Mouse (Mus musculus) forebrain, postnatal 0 days (tissue): Measurements from ENCODE around the gene Kank3. TPM values are rescaled to one million over a fixed set of nuclear protein-coding genes. Genes with fewer than 3 reads are reported as not detected.
A peak's percentile ranks its signal among the peaks of the same experiment; 100 is the strongest.
"Not testable (repeated sequence)": the region's sequence is repeated elsewhere in the genome, so short reads cannot be mapped to it uniquely, and the experiment has no call there.

Experiments used
- ATAC-seq: fragments of 200-750 bp; cut with Nextera tagmentation; 2 replicates; pipeline ENCODE4 v1.8.0; 2017; ENCODE audit warnings: mild to moderate bottlenecking, moderate library complexity
- DNase-seq: peaks from one replicate; pipeline ENCODE4 v3.0.0-alpha.2; 2015
- H3K27ac ChIP-seq: fragments of 300-500 bp; sonication (generic); 2 replicates; pipeline ENCODE4 v1.5.1; 2014; ENCODE audit warnings: low read depth, mild to moderate bottlenecking, antibody characterized with exemption, low read length, moderate library complexity, mixed read lengths
- H3K27me3 ChIP-seq: fragments of 300-500 bp; sonication (generic); 2 replicates; pipeline ENCODE4 v1.6.1; 2014; ENCODE audit warnings: mild to moderate bottlenecking, low read length, mixed read lengths; ENCODE audit not compliant: insufficient read depth
- H3K36me3 ChIP-seq: fragments of 300-500 bp; sonication (generic); 2 replicates; pipeline ENCODE4 v1.6.1; 2014; ENCODE audit warnings: mild to moderate bottlenecking, moderate library complexity; ENCODE audit not compliant: insufficient read depth
- H3K4me1 ChIP-seq: fragments of 300-500 bp; sonication (generic); 2 replicates; pipeline ENCODE4 v1.6.1; 2014; ENCODE audit warnings: antibody characterized with exemption; ENCODE audit not compliant: insufficient read depth
- H3K4me2 ChIP-seq: fragments of 300-500 bp; sonication (generic); 2 replicates; pipeline ENCODE4 v1.6.1; 2014; ENCODE audit warnings: low read depth, mild to moderate bottlenecking, moderate library complexity
- H3K4me3 ChIP-seq: fragments of 300-500 bp; sonication (generic); 2 replicates; pipeline ENCODE4 v1.5.1; 2014; ENCODE audit warnings: low read depth, low read length, mixed read lengths
- H3K9ac ChIP-seq: fragments of 300-500 bp; sonication (generic); 2 replicates; pipeline ENCODE4 v1.6.1; 2014; ENCODE audit warnings: mild to moderate bottlenecking
- H3K9me3 ChIP-seq: fragments of 300-500 bp; sonication (generic); 2 replicates; pipeline ENCODE4 v1.6.1; 2016; ENCODE audit warnings: low read length
- CTCF ChIP-seq: sonication (generic); IDR thresholded peaks from 2 replicates; pipeline ENCODE4 v1.5.1; 2016; ENCODE audit warnings: antibody characterized with exemption, control low read depth, low read depth
- WGBS: fragments of 180-500 bp; shearing (Covaris S2); extraction: QIAGEN DNeasy Blood & Tissue Kit; methylation state at CpG from one replicate; pipeline ENCODE4 v1.1.7; 2014; 5-methylcytosine and 5-hydroxymethylcytosine counted together
- polyA plus RNA-seq: library from polyadenylated mRNA; unstranded; fragments of >200 nt; fragmentation: Nextera tagmentation; extraction: Ambion mirVana; gene quantifications from 2 replicates; pipeline ENCODE4 v1.2.1, GENCODE M21; 2015
- total RNA-seq: library from RNA; depleted of rRNA; stranded (reverse); fragments of >200 nt; gene quantifications from 2 replicates; pipeline ENCODE4 v1.2.3, GENCODE M21; 2014

The Kank3 gene
- total and polyA plus RNA-seq, 2 experiments from 2014 or later, result 42.7 to 43.4 TPM

GRCm38 (mm10) chr17:33817184-33817968 lies 7.1 kb downstream of the Kank3 start:
- TF ChIP-seq CTCF, result no peak
- Histone ChIP-seq H3K4me1 (peaks cover 10% of the 10 kb centered on the region; the same call in 1 of the 2 replicates), H3K27me3 (no peaks in the 10 kb centered on the region; the same call in 1 of the 2 replicates), H3K4me3 (peak overlapping the region; percentile 44), H3K4me2 (peak overlapping the region; percentile 87), H3K9ac (peak overlapping the region; percentile 73), H3K36me3 (peaks cover 30% of the 10 kb centered on the region), H3K27ac (peak overlapping the region; percentile 88), H3K9me3 (no peaks in the 10 kb centered on the region)
- ATAC-seq (peak; percentile 96), DNase-seq (peak; percentile 97)
- 2% methylated on average over 89 of the region's 89 CpGs for WGBS

GRCm38 (mm10) chr17:33817969-33818643 lies 7.8 kb downstream of the Kank3 start:
- peak overlapping the region; percentile 73 for H3K9ac ChIP-seq
- no peaks in the 10 kb centered on the region for H3K27me3 ChIP-seq
- ATAC-seq (peak; percentile 40), DNase-seq (no peak)
- no peak for TF ChIP-seq CTCF
- peak overlapping the region; percentile 44 for H3K4me3 ChIP-seq
- peak overlapping the region; percentile 87 for H3K4me2 ChIP-seq
- H3K36me3 ChIP-seq, result peaks cover 37% of the 10 kb centered on the region
- no peaks in the 10 kb centered on the region for H3K9me3 ChIP-seq
- peak overlapping the region; percentile 88 for H3K27ac ChIP-seq
- 18% methylated on average over 33 of the region's 33 CpGs for WGBS
- H3K4me1 ChIP-seq, result peaks cover 13% of the 10 kb centered on the region; the same call in 1 of the 2 replicates

GRCm38 (mm10) chr17:33822436-33822959 lies 12.2 kb downstream of the Kank3 start:
- Histone ChIP-seq H3K9ac (no peak overlapping the region), H3K4me3 (no peak overlapping the region), H3K4me2 (no peak overlapping the region), H3K27ac (no peak overlapping the region), H3K27me3 (no peaks in the 10 kb centered on the region), H3K4me1 (peaks cover 16% of the 10 kb centered on the region), H3K9me3 (no peaks in the 10 kb centered on the region), H3K36me3 (peaks cover 37% of the 10 kb centered on the region)
- DNase-seq (peak; percentile 22), ATAC-seq (no peak)
- WGBS, result 71% methylated on average over 1 of the region's 1 CpGs
- peak; percentile 35; the same call in 1 of the 2 replicates for TF ChIP-seq CTCF

GRCm38 (mm10) chr17:33823171-33823570 lies 12.9 kb downstream of the Kank3 start:
- H3K27ac ChIP-seq, result not testable (repeated sequence)
- 80% methylated on average over 8 of the region's 8 CpGs for WGBS

GRCm38 (mm10) chr17:33824084-33824996 lies 14.0 kb downstream of the Kank3 start, which contains the start of the genes Rps28 and Ndufa7:
Gene Rps28 (minus strand): TSS chr17:33824562.
Gene Ndufa7 (plus strand): TSS chr17:33824572.
- peaks cover 13% of the 10 kb centered on the region for H3K4me1 ChIP-seq
- H3K27me3 ChIP-seq, result no peaks in the 10 kb centered on the region
- ATAC-seq (peak; percentile 96), DNase-seq (peak; percentile 99)
- 1% methylated on average over 51 of the region's 51 CpGs for WGBS
- H3K36me3 ChIP-seq, result peaks cover 34% of the 10 kb centered on the region
- peak within 1 kb of the TSS; percentile 87 for H3K9ac ChIP-seq
- H3K27ac ChIP-seq, result peak within 1 kb of the TSS; percentile 92
- no peak for TF ChIP-seq CTCF
- H3K9me3 ChIP-seq, result no peaks in the 10 kb centered on the region
- H3K4me2 ChIP-seq, result peak within 1 kb of the TSS; percentile 66
- peak within 1 kb of the TSS; percentile 82 for H3K4me3 ChIP-seq

More at GRCm38 (mm10) chr17:33823171-33823570, 12.9 kb downstream of the Kank3 start:
- H3K9ac ChIP-seq, result peak overlapping the region; percentile 87
- peak overlapping the region; percentile 82 for H3K4me3 ChIP-seq
- H3K36me3 ChIP-seq, result peaks cover 37% of the 10 kb centered on the region
- H3K4me2 ChIP-seq, result peak overlapping the region; percentile 66
- not testable (repeated sequence) for ATAC-seq, DNase-seq, H3K27me3 ChIP-seq, H3K9me3 ChIP-seq
- peaks cover 13% of the 10 kb centered on the region for H3K4me1 ChIP-seq

GRCm38 (mm10) chr17:33824997-33825330 lies 14.6 kb downstream of the Kank3 start:
- H3K36me3 ChIP-seq, result peaks cover 33% of the 10 kb centered on the region
- not testable (repeated sequence) for H3K27me3 ChIP-seq, DNase-seq, H3K9me3 ChIP-seq, ATAC-seq
- H3K4me2 ChIP-seq, result peak overlapping the region; percentile 66
- H3K4me1 ChIP-seq, result peaks cover 13% of the 10 kb centered on the region
- H3K9ac ChIP-seq, result peak overlapping the region; percentile 87
- H3K27ac ChIP-seq, result peak overlapping the region; percentile 92; the same call in 1 of the 2 replicates
- 10% methylated on average over 6 of the region's 6 CpGs for WGBS
- peak overlapping the region; percentile 82 for H3K4me3 ChIP-seq
